Mouse (Mus musculus) cortical plate, adult 2 months (tissue): Measurements from ENCODE around the gene Apbb2.

Experiments used
- CTCF ChIP-seq: fragments of 200-500 bp; IDR thresholded peaks from 2 replicates; pipeline ENCODE4 v1.5.1; 2011; ENCODE audit warnings: mild to moderate bottlenecking, control low read depth, low read length; ENCODE audit not compliant: insufficient read depth; ENCODE audit errors: extremely low read depth
- POLR2A ChIP-seq: fragments of 200-500 bp; IDR thresholded peaks from 2 replicates; pipeline ENCODE4 v1.6.1; 2011; ENCODE audit warnings: mild to moderate bottlenecking, low read length, control low read depth; ENCODE audit not compliant: insufficient read depth; ENCODE audit errors: extremely low read depth

DNA sequence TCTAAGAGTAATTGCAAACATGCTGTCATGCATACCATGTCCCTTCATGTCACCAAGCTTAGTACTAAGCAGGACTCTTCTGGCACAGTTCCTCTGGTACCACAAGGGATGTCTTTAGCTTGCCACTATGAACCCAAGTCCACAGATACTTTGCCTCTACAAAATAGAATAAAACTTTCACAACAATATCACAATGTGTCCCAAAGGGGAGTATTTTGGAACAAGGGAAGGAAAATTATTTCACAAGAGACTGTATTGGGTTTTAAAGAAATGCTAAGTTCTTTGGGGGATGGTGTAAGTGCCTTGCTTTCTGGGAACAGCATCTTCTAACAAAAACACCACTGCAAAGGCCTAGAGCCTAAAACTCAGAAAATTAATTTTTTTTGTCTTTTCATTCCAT lies 105.2 kb downstream of the Apbb2 start:
- TF ChIP-seq CTCF (no peak), POLR2A (no peak)
